Mouse (Mus musculus) midbrain, embryonic 16.5 days (tissue): Measurements from ENCODE around the gene Olfr1466. TPM values are rescaled to one million over a fixed set of nuclear protein-coding genes. Genes with fewer than 3 reads are reported as not detected.

Experiments
- ATAC-seq: fragments of 200-750 bp; cut with Nextera tagmentation; 2 replicates; pipeline ENCODE4 v1.8.0; 2017; ENCODE audit warnings: moderate TSS enrichment
- H3K27ac ChIP-seq: fragments of 300-500 bp; sonication (generic); 2 replicates; pipeline ENCODE4 v1.5.1; 2014; ENCODE audit warnings: mild to moderate bottlenecking, low read length, mixed read lengths
- H3K27me3 ChIP-seq: fragments of 300-500 bp; sonication (generic); 2 replicates; pipeline ENCODE4 v1.6.1; 2014; ENCODE audit warnings: low read depth, low read length, mixed read lengths; ENCODE audit not compliant: control insufficient read depth, insufficient read depth
- H3K36me3 ChIP-seq: fragments of 300-500 bp; sonication (generic); 2 replicates; pipeline ENCODE4 v1.6.1; 2014; ENCODE audit warnings: mild to moderate bottlenecking, low read length, moderate library complexity, mixed read lengths; ENCODE audit not compliant: control insufficient read depth, insufficient read depth
- H3K4me1 ChIP-seq: fragments of 300-500 bp; sonication (generic); 2 replicates; pipeline ENCODE4 v1.6.1; 2014; ENCODE audit warnings: mild to moderate bottlenecking, low read length, mixed read lengths; ENCODE audit not compliant: control insufficient read depth, insufficient read depth
- H3K4me2 ChIP-seq: fragments of 300-500 bp; sonication (generic); 2 replicates; pipeline ENCODE4 v1.6.1; 2014; ENCODE audit warnings: mild to moderate bottlenecking, low read length, mixed read lengths
- H3K4me3 ChIP-seq: fragments of 300-500 bp; sonication (generic); 2 replicates; pipeline ENCODE4 v1.5.1; 2014; ENCODE audit warnings: low read depth, mild to moderate bottlenecking, low read length, moderate library complexity, mixed read lengths
- H3K9ac ChIP-seq: fragments of 300-500 bp; sonication (generic); 2 replicates; pipeline ENCODE4 v1.6.1; 2014; ENCODE audit warnings: low read depth, low read length, mixed read lengths
- H3K9me3 ChIP-seq: fragments of 300-500 bp; sonication (generic); replicated peaks from 2 replicates; pipeline ENCODE4 v1.6.1; 2014; ENCODE audit warnings: mild to moderate bottlenecking, low read length, mixed read lengths; ENCODE audit not compliant: control insufficient read depth, poor library complexity, severe bottlenecking
- WGBS: fragments of 180-500 bp; shearing (Covaris S2); extraction: QIAGEN DNeasy Blood & Tissue Kit; methylation state at CpG from one replicate; pipeline ENCODE4 v1.1.7; 2014; 5-methylcytosine and 5-hydroxymethylcytosine counted together
- polyA plus RNA-seq: library from polyadenylated mRNA; unstranded; fragments of >200 nt; fragmentation: Nextera tagmentation; extraction: Ambion mirVana; gene quantifications from 2 replicates; pipeline ENCODE4 v1.2.1, GENCODE M21; 2015

The Olfr1466 gene
- polyA plus RNA-seq: not detected in 2 replicates

DNA sequence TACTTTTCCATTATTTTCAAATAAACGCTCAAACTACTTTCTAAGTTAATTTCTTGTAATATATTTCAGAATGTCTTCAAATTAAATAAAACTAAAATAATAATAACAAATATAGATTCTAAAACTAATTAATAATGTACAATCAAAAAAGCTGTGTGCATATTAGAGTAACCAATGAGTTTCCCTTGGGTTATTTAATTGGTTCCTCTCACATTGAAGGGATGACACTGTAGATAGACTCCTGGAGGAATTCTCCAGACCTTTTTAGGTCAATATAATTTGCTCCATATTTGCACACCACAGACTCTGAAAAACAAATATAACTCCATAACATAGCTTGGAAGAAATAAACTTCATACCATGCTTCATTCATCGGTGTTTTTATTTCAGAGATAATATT lies at the start of gene Olfr1466:
Olfr1466 (plus strand) TSS at position 301 of the 400 bp plus-strand sequence.
- Histone ChIP-seq H3K4me1 (no peaks in the 10 kb centered on the region), H3K36me3 (no peaks in the 10 kb centered on the region), H3K4me2 (no peak within 1 kb of the TSS), H3K9me3 (peaks cover 4% of the 10 kb centered on the region), H3K27ac (no peak within 1 kb of the TSS), H3K27me3 (no peaks in the 10 kb centered on the region), H3K9ac (no peak within 1 kb of the TSS), H3K4me3 (no peak within 1 kb of the TSS)
- ATAC-seq: no peak
- WGBS: 87% methylated on average over 2 of the region's 2 CpGs

- H3K4me2 ChIP-seq: no peak within 1 kb of the TSS
- no peaks in the 10 kb centered on the region for H3K36me3 ChIP-seq
- H3K4me3 ChIP-seq: no peak within 1 kb of the TSS
- H3K27me3 ChIP-seq: no peaks in the 10 kb centered on the region
- no peak within 1 kb of the TSS for H3K27ac ChIP-seq
- no peaks in the 10 kb centered on the region for H3K4me1 ChIP-seq
- H3K9ac ChIP-seq: no peak within 1 kb of the TSS
- no peaks in the 10 kb centered on the region for H3K9me3 ChIP-seq
- no peak for ATAC-seq
Observed at GRCm38 (mm10) chr19:13315441-13315840, 23.2 kb upstream of the Olfr1466 start, which contains the start of gene Olfr1465. Gene Olfr1465, minus strand, starts transcription at chr19:13315541.

DNA sequence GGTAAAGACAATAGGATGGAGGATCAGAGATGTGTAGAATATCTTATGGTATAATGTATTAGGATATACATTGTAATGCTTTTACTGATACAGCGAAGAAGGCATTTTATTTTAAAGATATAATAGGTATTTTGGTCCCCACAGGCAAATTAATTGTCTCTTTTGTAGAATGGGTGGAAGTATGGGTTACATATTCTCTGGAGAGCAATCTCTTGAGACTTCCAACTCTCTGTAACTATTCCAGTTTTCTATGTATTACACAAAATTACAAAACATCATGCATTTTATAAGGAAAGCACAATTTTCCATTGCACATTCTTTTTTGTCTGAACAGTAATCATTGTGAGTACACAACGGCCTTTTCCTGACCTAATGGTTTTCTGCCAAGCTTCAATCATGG lies 23.3 kb downstream of the Olfr1466 start, which contains the start of gene Olfr1467:
Olfr1467 (plus strand) TSS at position 301 of the 400 bp plus-strand sequence.
- no peaks in the 10 kb centered on the region for H3K36me3 ChIP-seq
- H3K4me3 ChIP-seq: no peak within 1 kb of the TSS
- H3K9ac ChIP-seq: no peak within 1 kb of the TSS
- no peaks in the 10 kb centered on the region for H3K27me3 ChIP-seq
- 64% methylated on average over 2 of the region's 2 CpGs for WGBS
- H3K4me2 ChIP-seq: no peak within 1 kb of the TSS
- H3K4me1 ChIP-seq: no peaks in the 10 kb centered on the region
- H3K9me3 ChIP-seq: peaks cover 4% of the 10 kb centered on the region
- ATAC-seq: no peak
- H3K27ac ChIP-seq: no peak within 1 kb of the TSS

Other genes with a start within 250 kb of the Olfr1466 start
- not detected in 2 replicates for gene Olfr1457, start 241.0 kb upstream of the Olfr1466 start, polyA plus RNA-seq
- not detected in 2 replicates for gene Olfr1458, start 232.1 kb upstream of the Olfr1466 start, polyA plus RNA-seq
- not detected in 2 replicates for gene Olfr1459, start 189.3 kb upstream of the Olfr1466 start, polyA plus RNA-seq
- gene Olfr1461, start 175.9 kb upstream of the Olfr1466 start, polyA plus RNA-seq: not detected in 2 replicates
- gene Olfr1462, start 153.1 kb upstream of the Olfr1466 start, polyA plus RNA-seq: not detected in 2 replicates
- not detected in 2 replicates for gene Olfr1463, start 107.5 kb upstream of the Olfr1466 start, polyA plus RNA-seq
- not detected in 2 replicates for gene Olfr1465, start 23.3 kb upstream of the Olfr1466 start, polyA plus RNA-seq
- not detected in 2 replicates for gene Olfr1467, start 23.4 kb downstream of the Olfr1466 start, polyA plus RNA-seq
- gene Olfr1469, start 69.0 kb downstream of the Olfr1466 start, polyA plus RNA-seq: not detected in 2 replicates
- gene Olfr1471, start 104.5 kb downstream of the Olfr1466 start, polyA plus RNA-seq: not detected in 2 replicates
- not detected in 2 replicates for gene Olfr1472, start 117.2 kb downstream of the Olfr1466 start, polyA plus RNA-seq
- not detected in 2 replicates for gene Olfr1474, start 130.7 kb downstream of the Olfr1466 start, polyA plus RNA-seq
- gene Olfr1475, start 141.3 kb downstream of the Olfr1466 start, polyA plus RNA-seq: not detected in 2 replicates
- not detected in 2 replicates for gene Olfr1477, start 161.7 kb downstream of the Olfr1466 start, polyA plus RNA-seq
- gene Olfr1480, start 189.1 kb downstream of the Olfr1466 start, polyA plus RNA-seq: not detected in 2 replicates
- not detected in 2 replicates for gene Olfr1484, start 244.6 kb downstream of the Olfr1466 start, polyA plus RNA-seq